Mouse (Mus musculus): ENCODE measurements around the gene Wdfy3. TPM values are rescaled to one million over a fixed set of nuclear protein-coding genes. Genes with fewer than 3 reads are reported as not detected.

The Wdfy3 gene
- polyA plus RNA-seq (2014; fragmentation: Illumina TruSeq; extraction: RNeasy Lipid Tissue Mini Kit (QIAGEN cat#74804); ENCODE audit: low read depth, low replicate concordance): 13.6 TPM

GRCm38 (mm10) chr5:102069767-102070413 is at the start of gene Wdfy3:
TSS of gene Wdfy3 (minus strand) at chr5:102069921.

All from heart, adult 10 weeks (tissue).